Mouse (Mus musculus): ENCODE data around the gene Atf7ip.

DNA sequence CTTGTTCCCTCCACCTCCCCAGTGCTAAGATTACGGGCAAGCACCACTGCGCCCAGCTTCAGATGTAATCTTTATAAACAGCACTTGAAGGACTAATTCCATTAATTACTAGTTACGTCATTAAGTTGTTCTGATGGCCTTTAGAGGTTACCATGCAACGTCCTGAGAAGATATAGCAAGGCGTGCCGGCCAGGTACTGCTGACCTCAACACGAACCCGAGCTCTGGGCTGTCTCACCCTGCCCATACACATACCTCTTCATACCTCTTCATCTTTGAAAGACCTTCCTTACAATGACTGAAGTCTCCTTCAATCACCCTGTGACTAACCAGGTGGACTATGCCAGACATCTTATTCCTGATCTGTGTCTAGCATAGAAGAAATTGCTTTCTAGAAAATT, 125.6 kb downstream of the Atf7ip start:
- TF ChIP-seq CTCF (IDR thresholded peaks at IDR 0.05; ENCODE audit: borderline replicate concordance, insufficient read depth, low read length) (no peak), POLR2A (IDR thresholded peaks at IDR 0.05; ENCODE audit: low read depth, low read length) (no peak)
